Mouse (Mus musculus): ENCODE measurements around the gene Vwa3b.

- TF ChIP-seq POLR2A (IDR thresholded peaks at IDR 0.05; ENCODE audit: extremely low read depth, insufficient read depth, low read length) (no peak), CTCF (IDR thresholded peaks at IDR 0.05; ENCODE audit: low read depth, low read length) (no peak)
These were observed 57.7 kb downstream of the Vwa3b start for GRCm38 (mm10) chr1:37084075-37084474.

Measured in liver, adult 2 months (tissue).